Mouse (Mus musculus): ENCODE data around the gene Rap1b.

The Rap1b gene

GRCm38 (mm10) chr10:117782491-117783260 is 63.2 kb downstream of the Rap1b start:
- no peak for DNase-seq

GRCm38 (mm10) chr10:117782056-117782455 is 63.8 kb downstream of the Rap1b start:
- no peak for DNase-seq

- DNase-seq = no peak
Observed at GRCm38 (mm10) chr10:117781021-117781725, 64.7 kb downstream of the Rap1b start.

- no peak for DNase-seq
Observed at GRCm38 (mm10) chr10:117780306-117780911, 65.4 kb downstream of the Rap1b start.

GRCm38 (mm10) chr10:117779581-117780305 is 66.1 kb downstream of the Rap1b start:
- no peak for DNase-seq

GRCm38 (mm10) chr10:117778951-117779350 is 66.9 kb downstream of the Rap1b start:
- DNase-seq = no peak

- DNase-seq = no peak
Observed at GRCm38 (mm10) chr10:117778328-117778910, 67.4 kb downstream of the Rap1b start.

- DNase-seq = no peak
Observed at GRCm38 (mm10) chr10:117777501-117778327, 68.1 kb downstream of the Rap1b start.

- no peak for DNase-seq
Observed at GRCm38 (mm10) chr10:117777103-117777470, 68.7 kb downstream of the Rap1b start.

- no peak for DNase-seq
Observed at GRCm38 (mm10) chr10:117776281-117777102, 69.3 kb downstream of the Rap1b start.

GRCm38 (mm10) chr10:117775401-117776144 is 70.3 kb downstream of the Rap1b start:
- DNase-seq = no peak

- no peak for DNase-seq
Observed at GRCm38 (mm10) chr10:117774817-117775120, 71.1 kb downstream of the Rap1b start.

GRCm38 (mm10) chr10:117774011-117774816 is 71.6 kb downstream of the Rap1b start:
- no peak for DNase-seq

- DNase-seq = no peak
Observed at GRCm38 (mm10) chr10:117773106-117773720, 72.6 kb downstream of the Rap1b start.

GRCm38 (mm10) chr10:117772364-117773105 is 73.3 kb downstream of the Rap1b start:
- DNase-seq = no peak

GRCm38 (mm10) chr10:117771131-117771510 is 74.7 kb downstream of the Rap1b start:
- DNase-seq = no peak

GRCm38 (mm10) chr10:117770286-117771130 is 75.3 kb downstream of the Rap1b start:
- no peak for DNase-seq
